Mouse (Mus musculus): ENCODE measurements at regions not wholly inside any gene's neighbourhood (a gene's known extent, or its start where the extent isn't known, plus 50 kb on each side); places are given as distances from the start of the nearest gene placed in this dataset.

DNA sequence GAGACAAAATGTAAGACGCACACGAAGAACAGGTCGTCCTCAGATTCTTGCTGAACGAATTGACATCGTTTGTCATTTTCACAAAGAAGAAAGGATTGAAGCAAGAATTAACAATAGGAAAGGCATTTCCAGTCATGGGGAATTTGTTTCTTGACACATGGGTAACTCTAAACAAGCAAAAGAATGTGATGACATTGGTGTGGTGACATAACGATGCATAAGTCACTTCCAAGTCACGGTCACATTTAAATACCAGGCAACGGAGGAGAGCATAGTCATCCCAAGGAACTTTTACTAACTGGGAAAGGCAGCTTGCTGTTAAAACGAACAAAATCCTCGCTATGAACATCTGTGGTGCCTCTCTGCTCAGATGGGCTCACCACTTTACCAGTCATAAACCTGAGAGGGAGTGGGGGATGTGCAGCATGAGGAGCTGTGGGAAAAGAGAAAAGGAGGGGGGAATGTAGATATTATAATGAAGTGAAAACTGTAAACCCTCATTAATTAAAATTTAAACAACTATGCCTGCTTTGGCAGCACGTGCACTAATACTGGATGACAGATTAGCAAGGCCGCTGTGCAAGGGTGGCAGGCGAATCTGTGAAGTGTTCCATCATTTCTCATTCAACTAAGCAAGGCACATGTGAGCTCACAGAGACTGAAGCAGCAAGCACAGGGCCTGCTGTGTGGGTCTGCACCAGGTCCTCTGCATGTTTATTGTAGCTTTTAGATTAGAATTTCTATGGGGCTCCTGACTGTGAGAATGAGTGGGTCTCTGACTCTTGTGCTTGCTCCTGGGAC, 167.2 kb upstream of the Dkk2 start:
- no peak for DNase-seq (ENCODE audit: low read depth, low spot score)

- no peak for DNase-seq (ENCODE audit: low read depth, low spot score)
These were observed 165.6 kb upstream of the Dkk2 start for GRCm38 (mm10) chr3:131919476-131919875.

DNA sequence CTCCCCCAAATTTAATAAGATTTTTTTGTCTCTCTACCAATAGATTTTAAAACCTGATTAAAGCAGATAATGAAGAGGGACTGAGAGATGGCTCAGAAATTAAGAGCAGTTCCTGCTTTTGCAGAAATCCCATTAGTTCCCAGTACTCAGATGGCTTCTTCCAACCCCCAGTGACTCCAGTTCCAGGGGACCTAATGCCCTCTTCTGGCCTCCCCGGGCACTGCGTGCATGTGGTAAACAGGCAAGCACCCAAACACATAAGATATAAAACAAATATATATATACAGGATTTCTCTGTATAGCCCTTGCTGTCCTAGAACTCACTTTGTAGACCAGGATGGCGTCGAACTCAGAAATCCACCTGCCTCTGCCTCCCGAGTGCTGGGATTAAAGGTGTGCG, 163.9 kb upstream of the Dkk2 start:
- DNase-seq (ENCODE audit: low read depth, low spot score), result no peak

- no peak for DNase-seq (ENCODE audit: low read depth, low spot score)
These were observed 162.4 kb upstream of the Dkk2 start for GRCm38 (mm10) chr3:131922733-131923132.

GRCm38 (mm10) chr3:131940896-131941295, 144.2 kb upstream of the Dkk2 start:
- no peak for DNase-seq (ENCODE audit: low read depth, low spot score)

- DNase-seq (ENCODE audit: low read depth, low spot score), result no peak
These were observed 142.9 kb upstream of the Dkk2 start for GRCm38 (mm10) chr3:131941961-131942753.

DNA sequence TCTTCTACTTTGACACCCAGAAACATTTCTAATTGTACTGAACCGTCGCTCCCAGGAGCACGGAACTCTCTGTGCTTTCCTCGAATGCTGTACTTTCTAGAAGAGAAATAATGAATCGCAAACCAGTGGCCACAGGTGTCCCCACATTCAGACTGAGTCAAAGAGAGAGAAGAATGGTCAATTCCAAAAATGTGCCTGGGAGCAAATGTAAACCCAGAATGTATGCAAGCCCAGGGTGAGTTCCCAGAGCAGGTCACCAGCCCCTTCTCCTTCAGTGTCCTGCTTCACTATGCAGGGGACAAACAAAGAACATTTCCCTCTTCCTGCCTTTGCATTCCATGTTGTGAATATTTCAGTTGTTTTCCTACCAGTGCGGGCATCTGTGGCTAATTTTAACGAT, 141.7 kb upstream of the Dkk2 start:
- no peak for DNase-seq (ENCODE audit: low read depth, low spot score)

- no peak for DNase-seq (ENCODE audit: low read depth, low spot score)
These were observed 129.3 kb upstream of the Dkk2 start for GRCm38 (mm10) chr3:131955771-131956170.

GRCm38 (mm10) chr3:131960636-131961035, 124.5 kb upstream of the Dkk2 start:
- no peak for DNase-seq (ENCODE audit: low read depth, low spot score)

- no peak for DNase-seq (ENCODE audit: low read depth, low spot score)
These were observed 123.5 kb upstream of the Dkk2 start for GRCm38 (mm10) chr3:131961571-131961970.

DNA sequence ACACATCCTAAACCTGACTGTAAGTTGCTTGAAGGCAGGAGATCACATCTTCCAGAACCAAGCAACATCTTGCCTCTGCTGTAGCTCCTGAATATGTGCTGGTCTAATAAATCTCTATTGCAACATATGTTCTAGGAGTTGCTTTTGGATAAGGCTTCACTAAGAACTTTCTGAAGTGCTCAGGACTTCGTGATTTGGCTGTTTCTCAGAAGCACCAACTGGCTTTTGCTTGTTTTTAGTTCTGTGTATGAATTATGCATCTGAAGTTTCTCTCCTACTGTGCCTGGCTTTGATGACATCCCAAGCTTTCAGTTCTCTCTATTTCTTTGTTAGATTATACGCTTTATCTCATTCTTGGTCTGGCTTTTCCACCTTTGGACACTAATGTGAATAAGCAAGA, 122.2 kb upstream of the Dkk2 start:
- DNase-seq (ENCODE audit: low read depth, low spot score), result no peak

GRCm38 (mm10) chr3:131964952-131965351, 120.1 kb upstream of the Dkk2 start:
- no peak for DNase-seq (ENCODE audit: low read depth, low spot score)

- no peak for DNase-seq (ENCODE audit: low read depth, low spot score)
These were observed 119.5 kb upstream of the Dkk2 start for GRCm38 (mm10) chr3:131965456-131966160.

GRCm38 (mm10) chr3:131967288-131967687, 117.8 kb upstream of the Dkk2 start:
- no peak for DNase-seq (ENCODE audit: low read depth, low spot score)

- DNase-seq (ENCODE audit: low read depth, low spot score), result no peak
These were observed 114.3 kb upstream of the Dkk2 start for GRCm38 (mm10) chr3:131970827-131971226.

DNA sequence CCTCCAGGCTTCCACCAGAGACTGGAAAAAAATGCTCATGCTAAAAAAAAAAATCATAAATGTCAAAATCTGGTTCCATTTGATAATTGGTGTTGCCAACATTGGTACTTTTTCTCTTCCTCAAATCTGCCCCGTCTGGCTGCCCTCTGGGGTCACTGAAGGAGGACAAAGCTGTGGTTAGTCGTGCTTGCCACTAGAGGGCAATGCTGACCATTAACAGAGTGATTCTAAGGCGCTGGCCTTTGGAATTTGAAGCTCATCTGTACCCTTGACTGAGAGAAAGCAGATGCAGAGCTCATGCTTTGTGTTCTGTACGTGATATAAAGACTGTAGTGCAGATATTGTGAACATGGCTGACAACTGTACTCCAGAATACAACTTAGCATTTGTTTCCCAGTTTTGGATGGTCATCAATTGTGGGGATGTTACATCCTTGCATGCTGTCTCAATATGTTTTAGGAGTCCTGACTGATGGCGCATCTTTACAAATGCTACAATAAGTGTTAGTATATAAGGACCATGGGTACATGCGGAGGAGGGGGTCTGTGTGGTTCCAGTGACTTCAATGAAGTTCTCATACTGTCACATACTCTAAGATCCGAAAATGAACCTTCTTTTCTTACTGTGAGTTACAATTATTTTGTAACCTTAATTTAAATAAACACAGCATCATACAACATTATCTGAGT, 109.0 kb upstream of the Dkk2 start:
- DNase-seq (ENCODE audit: low read depth, low spot score), result peak; percentile 29

- no peak for DNase-seq (ENCODE audit: low read depth, low spot score)
These were observed 101.8 kb upstream of the Dkk2 start for GRCm38 (mm10) chr3:131983292-131983691.

GRCm38 (mm10) chr3:131998838-131999613, 86.1 kb upstream of the Dkk2 start:
- DNase-seq (ENCODE audit: low read depth, low spot score), result no peak

GRCm38 (mm10) chr3:132006191-132006590, 78.9 kb upstream of the Dkk2 start:
- DNase-seq (ENCODE audit: low read depth, low spot score), result no peak

- DNase-seq (ENCODE audit: low read depth, low spot score), result no peak
These were observed 78.2 kb upstream of the Dkk2 start for GRCm38 (mm10) chr3:132006912-132007311.

GRCm38 (mm10) chr3:132007356-132007755, 77.7 kb upstream of the Dkk2 start:
- no peak for DNase-seq (ENCODE audit: low read depth, low spot score)

Measured in retina, adult 2 months (tissue).